Mouse (Mus musculus): ENCODE data around the gene Rdm1. TPM values are rescaled to one million over a fixed set of nuclear protein-coding genes. Genes with fewer than 3 reads are reported as not detected.

Gene Rdm1
- polyA plus RNA-seq, 1 experiment from 2014 or later: 44.8 TPM

- Histone ChIP-seq H3K27ac (ENCODE audit: low read depth, low read length) (no peak overlapping the region), H3K9ac (ENCODE audit: low read length) (no peak overlapping the region), H3K27me3 (ENCODE audit: control insufficient read depth, insufficient read depth, low read length) (no peaks in the 10 kb centered on the region), H3K4me1 (ENCODE audit: control insufficient read depth, insufficient read depth, low read length) (no peaks in the 10 kb centered on the region), H3K4me3 (ENCODE audit: low read depth, low read length) (no peak overlapping the region), H3K9me3 (ENCODE audit: control insufficient read depth, low read length) (no peaks in the 10 kb centered on the region), H3K4me2 (no peak overlapping the region), H3K36me3 (ENCODE audit: control insufficient read depth, insufficient read depth, low read length) (no peaks in the 10 kb centered on the region)
- no peak for ATAC-seq (ENCODE audit: low FRiP score)
- DNase-seq (ENCODE audit: low spot score, missing footprints): no peak
- 83% methylated on average over 1 of the region's 1 CpGs for WGBS
Measured at GRCm38 (mm10) chr11:101670334-101670733, 43.3 kb downstream of the Rdm1 start.

DNA sequence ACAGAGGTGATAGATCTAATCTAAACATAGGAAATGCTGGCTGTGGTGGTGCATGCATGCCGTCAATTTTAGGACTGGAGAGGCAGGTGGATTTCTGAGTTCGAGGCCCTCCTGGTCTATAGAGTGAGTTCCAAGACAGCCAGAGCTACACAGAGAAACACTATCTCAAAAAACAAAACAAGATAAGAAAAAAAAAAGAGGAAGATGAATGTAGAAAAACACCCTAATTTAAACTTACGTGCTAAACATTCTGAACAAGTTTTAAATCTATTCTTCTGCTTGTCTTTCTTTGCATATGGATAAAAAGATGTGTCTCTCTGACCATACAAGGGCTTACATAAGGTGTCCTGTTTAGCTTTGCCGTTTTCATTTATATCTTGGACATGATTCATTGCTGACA, 44.3 kb downstream of the Rdm1 start:
- Histone ChIP-seq H3K36me3 (ENCODE audit: control insufficient read depth, insufficient read depth, low read length) (no peaks in the 10 kb centered on the region), H3K4me2 (no peak overlapping the region), H3K4me1 (ENCODE audit: control insufficient read depth, insufficient read depth, low read length) (no peaks in the 10 kb centered on the region), H3K9me3 (ENCODE audit: control insufficient read depth, low read length) (no peaks in the 10 kb centered on the region), H3K27ac (ENCODE audit: low read depth, low read length) (no peak overlapping the region), H3K9ac (ENCODE audit: low read length) (no peak overlapping the region), H3K4me3 (ENCODE audit: low read depth, low read length) (no peak overlapping the region), H3K27me3 (ENCODE audit: control insufficient read depth, insufficient read depth, low read length) (no peaks in the 10 kb centered on the region)
- 92% methylated on average over 4 of the region's 4 CpGs for WGBS
- DNase-seq (ENCODE audit: low spot score, missing footprints): no peak
- ATAC-seq (ENCODE audit: low FRiP score): no peak

DNA sequence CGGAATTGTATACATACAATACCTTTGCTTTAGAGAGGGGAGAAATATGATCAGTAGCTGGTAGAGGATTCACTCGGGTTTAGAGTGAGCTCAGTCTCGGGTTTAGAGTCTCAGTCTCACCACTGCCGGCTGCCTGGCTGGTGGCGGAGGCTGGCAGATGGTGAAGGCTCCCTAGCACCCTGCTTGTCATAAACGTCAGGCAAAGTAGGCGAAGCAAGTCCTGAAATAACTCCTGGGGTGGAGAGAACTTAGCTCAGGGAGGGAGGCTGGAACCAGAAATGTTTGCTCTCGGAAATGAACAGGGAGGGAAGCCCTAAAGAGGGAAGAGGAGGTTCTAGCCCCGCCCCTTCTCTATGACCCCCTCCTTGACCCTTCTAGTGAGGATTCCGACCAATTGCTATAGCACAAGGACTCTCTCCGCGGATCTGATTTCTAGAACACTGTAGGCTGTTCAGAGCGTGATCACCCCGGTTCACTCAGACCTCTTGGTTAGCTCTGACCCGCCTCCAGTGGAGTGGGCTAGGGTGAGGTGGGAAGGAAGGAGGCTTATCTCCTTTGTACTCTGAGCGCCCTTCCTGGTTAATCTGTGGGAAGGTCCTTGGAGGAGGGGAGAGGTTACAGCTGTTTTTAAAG, 46.1 kb downstream of the Rdm1 start:
- Histone ChIP-seq H3K36me3 (ENCODE audit: control insufficient read depth, insufficient read depth, low read length) (no peaks in the 10 kb centered on the region), H3K4me1 (ENCODE audit: control insufficient read depth, insufficient read depth, low read length) (no peaks in the 10 kb centered on the region), H3K4me3 (ENCODE audit: low read depth, low read length) (no peak overlapping the region), H3K27me3 (ENCODE audit: control insufficient read depth, insufficient read depth, low read length) (no peaks in the 10 kb centered on the region), H3K9me3 (ENCODE audit: control insufficient read depth, low read length) (no peaks in the 10 kb centered on the region), H3K4me2 (no peak overlapping the region), H3K9ac (ENCODE audit: low read length) (no peak overlapping the region), H3K27ac (ENCODE audit: low read depth, low read length) (no peak overlapping the region)
- ATAC-seq (ENCODE audit: low FRiP score) (no peak), DNase-seq (ENCODE audit: low spot score, missing footprints) (no peak)
- 41% methylated on average over 16 of the region's 16 CpGs for WGBS

- Histone ChIP-seq H3K9me3 (ENCODE audit: control insufficient read depth, low read length) (no peaks in the 10 kb centered on the region), H3K9ac (ENCODE audit: low read length) (no peak overlapping the region), H3K4me1 (ENCODE audit: control insufficient read depth, insufficient read depth, low read length) (no peaks in the 10 kb centered on the region), H3K27me3 (ENCODE audit: control insufficient read depth, insufficient read depth, low read length) (no peaks in the 10 kb centered on the region), H3K4me2 (no peak overlapping the region), H3K4me3 (ENCODE audit: low read depth, low read length) (no peak overlapping the region), H3K27ac (ENCODE audit: low read depth, low read length) (no peak overlapping the region), H3K36me3 (ENCODE audit: control insufficient read depth, insufficient read depth, low read length) (no peaks in the 10 kb centered on the region)
- ATAC-seq (ENCODE audit: low FRiP score): no peak
- DNase-seq (ENCODE audit: low spot score, missing footprints): no peak
- 85% methylated on average over 5 of the region's 5 CpGs for WGBS
Measured at GRCm38 (mm10) chr11:101674106-101674505, 47.1 kb downstream of the Rdm1 start.

DNA sequence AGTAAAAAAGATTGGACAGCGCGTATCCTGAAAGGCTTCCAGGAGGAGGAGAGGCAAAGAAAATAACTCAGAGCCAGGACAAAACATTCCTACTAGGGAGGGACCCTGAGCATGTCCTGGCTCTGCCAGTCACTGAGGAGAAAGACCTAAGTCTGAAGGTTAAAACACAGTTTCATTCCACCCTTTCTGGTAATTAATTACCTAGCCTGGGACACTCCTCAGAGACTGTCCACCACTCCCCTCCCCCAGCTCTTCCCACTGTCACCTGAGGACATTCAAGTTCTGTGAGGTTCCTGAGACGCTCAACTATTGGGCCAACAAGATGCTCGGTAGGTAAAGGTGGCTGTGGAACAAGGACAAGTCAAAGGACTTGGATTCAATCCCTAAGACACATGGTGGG, 48.4 kb downstream of the Rdm1 start:
- ATAC-seq (ENCODE audit: low FRiP score) (no peak), DNase-seq (ENCODE audit: low spot score, missing footprints) (no peak)
- no peaks in the 10 kb centered on the region for H3K27me3 ChIP-seq (ENCODE audit: control insufficient read depth, insufficient read depth, low read length)
- no peak overlapping the region for H3K4me2 ChIP-seq
- 90% methylated on average over 4 of the region's 4 CpGs for WGBS
- no peaks in the 10 kb centered on the region for H3K4me1 ChIP-seq (ENCODE audit: control insufficient read depth, insufficient read depth, low read length)
- H3K27ac ChIP-seq (ENCODE audit: low read depth, low read length): no peak overlapping the region
- H3K9me3 ChIP-seq (ENCODE audit: control insufficient read depth, low read length): no peaks in the 10 kb centered on the region
- H3K4me3 ChIP-seq (ENCODE audit: low read depth, low read length): no peak overlapping the region
- no peak overlapping the region for H3K9ac ChIP-seq (ENCODE audit: low read length)
- H3K36me3 ChIP-seq (ENCODE audit: control insufficient read depth, insufficient read depth, low read length): no peaks in the 10 kb centered on the region

- H3K27me3 ChIP-seq (ENCODE audit: control insufficient read depth, insufficient read depth, low read length): no peaks in the 10 kb centered on the region
- DNase-seq (ENCODE audit: low spot score, missing footprints) (no peak), ATAC-seq (ENCODE audit: low FRiP score) (no peak)
- H3K4me2 ChIP-seq: no peak overlapping the region
- H3K27ac ChIP-seq (ENCODE audit: low read depth, low read length): no peak overlapping the region
- no peaks in the 10 kb centered on the region for H3K9me3 ChIP-seq (ENCODE audit: control insufficient read depth, low read length)
- 87% methylated on average over 12 of the region's 12 CpGs for WGBS
- H3K36me3 ChIP-seq (ENCODE audit: control insufficient read depth, insufficient read depth, low read length): no peaks in the 10 kb centered on the region
- H3K4me3 ChIP-seq (ENCODE audit: low read depth, low read length): no peak overlapping the region
- H3K4me1 ChIP-seq (ENCODE audit: control insufficient read depth, insufficient read depth, low read length): no peaks in the 10 kb centered on the region
- no peak overlapping the region for H3K9ac ChIP-seq (ENCODE audit: low read length)
Measured at GRCm38 (mm10) chr11:101677655-101678054, 50.7 kb downstream of the Rdm1 start.

- H3K36me3 ChIP-seq (ENCODE audit: control insufficient read depth, insufficient read depth, low read length): no peaks in the 10 kb centered on the region
- H3K27ac ChIP-seq (ENCODE audit: low read depth, low read length): no peak overlapping the region
- H3K27me3 ChIP-seq (ENCODE audit: control insufficient read depth, insufficient read depth, low read length): no peaks in the 10 kb centered on the region
- ATAC-seq (ENCODE audit: low FRiP score) (no peak), DNase-seq (ENCODE audit: low spot score, missing footprints) (no peak)
- H3K4me1 ChIP-seq (ENCODE audit: control insufficient read depth, insufficient read depth, low read length): no peaks in the 10 kb centered on the region
- no peak overlapping the region for H3K4me2 ChIP-seq
- no peaks in the 10 kb centered on the region for H3K9me3 ChIP-seq (ENCODE audit: control insufficient read depth, low read length)
- no peak overlapping the region for H3K9ac ChIP-seq (ENCODE audit: low read length)
- 78% methylated on average over 5 of the region's 5 CpGs for WGBS
- H3K4me3 ChIP-seq (ENCODE audit: low read depth, low read length): no peak overlapping the region
Measured at GRCm38 (mm10) chr11:101678770-101679169, 51.8 kb downstream of the Rdm1 start.

- no peak overlapping the region for H3K27ac ChIP-seq (ENCODE audit: low read depth, low read length)
- H3K27me3 ChIP-seq (ENCODE audit: control insufficient read depth, insufficient read depth, low read length): no peaks in the 10 kb centered on the region
- H3K4me2 ChIP-seq: no peak overlapping the region
- H3K4me3 ChIP-seq (ENCODE audit: low read depth, low read length): no peak overlapping the region
- no peaks in the 10 kb centered on the region for H3K4me1 ChIP-seq (ENCODE audit: control insufficient read depth, insufficient read depth, low read length)
- no peak for DNase-seq (ENCODE audit: low spot score, missing footprints)
- ATAC-seq (ENCODE audit: low FRiP score): no peak
- WGBS: 64% methylated on average over 6 of the region's 7 CpGs
- H3K9me3 ChIP-seq (ENCODE audit: control insufficient read depth, low read length): no peaks in the 10 kb centered on the region
- no peak overlapping the region for H3K9ac ChIP-seq (ENCODE audit: low read length)
- H3K36me3 ChIP-seq (ENCODE audit: control insufficient read depth, insufficient read depth, low read length): no peaks in the 10 kb centered on the region
Measured at GRCm38 (mm10) chr11:101679907-101680306, 52.9 kb downstream of the Rdm1 start.

DNA sequence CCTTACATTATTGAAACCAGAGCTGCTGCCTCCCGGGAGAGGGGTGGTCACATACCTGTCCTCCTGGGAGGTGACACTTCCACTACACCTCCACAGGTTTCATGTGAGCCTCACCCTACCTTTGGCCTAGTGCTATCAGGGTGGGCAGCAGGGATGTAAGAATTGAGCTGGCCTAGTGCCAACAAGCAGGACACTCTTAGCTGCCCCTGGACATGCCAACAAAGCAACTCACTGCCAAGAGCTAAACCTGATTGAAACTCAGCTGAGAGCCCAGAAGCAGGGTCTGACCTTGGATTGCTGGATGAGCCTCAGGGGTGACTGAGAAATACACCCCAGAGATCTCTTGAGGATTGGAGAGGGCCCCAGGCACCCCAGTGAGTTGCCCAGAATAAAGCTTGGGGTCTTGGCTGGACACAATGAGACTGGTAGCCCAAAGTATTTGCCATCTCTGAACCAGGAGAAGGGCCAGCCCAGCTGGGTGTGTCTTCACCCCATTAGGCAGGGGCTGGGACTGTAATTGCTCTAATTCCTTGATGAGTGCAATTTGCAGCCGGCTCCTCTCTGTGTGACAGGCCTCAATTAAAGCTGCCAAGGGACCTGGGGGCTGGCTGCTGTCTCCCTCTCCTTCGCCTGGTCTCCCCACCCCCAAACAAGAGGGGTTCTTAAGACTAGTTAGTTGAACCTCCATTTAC, 53.8 kb downstream of the Rdm1 start:
- Histone ChIP-seq H3K9me3 (ENCODE audit: control insufficient read depth, low read length) (no peaks in the 10 kb centered on the region), H3K4me1 (ENCODE audit: control insufficient read depth, insufficient read depth, low read length) (no peaks in the 10 kb centered on the region), H3K4me3 (ENCODE audit: low read depth, low read length) (no peak overlapping the region), H3K36me3 (ENCODE audit: control insufficient read depth, insufficient read depth, low read length) (no peaks in the 10 kb centered on the region), H3K4me2 (no peak overlapping the region), H3K27ac (ENCODE audit: low read depth, low read length) (no peak overlapping the region), H3K9ac (ENCODE audit: low read length) (no peak overlapping the region), H3K27me3 (ENCODE audit: control insufficient read depth, insufficient read depth, low read length) (no peaks in the 10 kb centered on the region)
- DNase-seq (ENCODE audit: low spot score, missing footprints) (no peak), ATAC-seq (ENCODE audit: low FRiP score) (no peak)
- 54% methylated on average over 3 of the region's 3 CpGs for WGBS
